Mouse (Mus musculus) thymus, postnatal 10 days (tissue): ENCODE results near the gene Mylk.

Experiments
- DNase-seq, 2 experiments: peaks; one replicate each; pipeline ENCODE4 v3.0.0; 2021; ENCODE audit warnings: low spot score in 2 of 2

Gene Mylk

GRCm38 (mm10) chr16:34985031-34985346 is 240.0 kb downstream of the Mylk start:
- DNase-seq = no peak

- no peak for DNase-seq
These were observed 241.3 kb downstream of the Mylk start for GRCm38 (mm10) chr16:34986211-34986825.

GRCm38 (mm10) chr16:34991365-34991764 is 246.4 kb downstream of the Mylk start:
- DNase-seq = no peak

GRCm38 (mm10) chr16:34992854-34993253 is 247.8 kb downstream of the Mylk start:
- DNase-seq = no peak

DNA sequence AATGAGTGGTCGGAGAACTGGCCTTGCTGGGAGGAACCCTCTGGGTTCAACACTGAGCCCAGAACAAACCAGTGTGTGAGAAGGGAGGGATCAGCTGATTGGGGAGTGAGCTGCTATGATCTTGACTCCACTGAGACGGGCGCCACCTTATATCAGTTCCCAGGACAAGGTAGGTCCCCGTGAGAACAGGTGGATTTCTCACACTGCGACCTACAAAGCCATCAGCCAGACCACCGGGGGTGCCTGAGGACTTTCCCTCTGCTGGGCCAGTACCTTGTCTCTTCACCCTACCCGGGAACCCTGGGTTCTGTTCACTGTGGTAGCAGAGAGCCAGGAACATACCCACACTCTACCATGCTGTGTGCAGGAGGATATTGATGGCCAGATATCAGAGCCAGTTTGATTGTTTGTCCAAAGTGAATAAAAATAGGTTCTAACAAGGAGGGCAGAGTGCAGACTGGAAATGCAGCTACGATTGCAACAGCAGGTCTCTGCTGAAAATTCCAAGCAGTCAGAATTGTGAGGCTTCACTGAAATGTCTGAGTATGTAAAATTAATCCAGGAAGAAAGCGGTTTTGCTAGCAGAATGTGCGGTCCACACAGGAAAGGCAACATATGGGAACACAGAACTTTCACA is 248.8 kb downstream of the Mylk start:
- DNase-seq = no peak

DNA sequence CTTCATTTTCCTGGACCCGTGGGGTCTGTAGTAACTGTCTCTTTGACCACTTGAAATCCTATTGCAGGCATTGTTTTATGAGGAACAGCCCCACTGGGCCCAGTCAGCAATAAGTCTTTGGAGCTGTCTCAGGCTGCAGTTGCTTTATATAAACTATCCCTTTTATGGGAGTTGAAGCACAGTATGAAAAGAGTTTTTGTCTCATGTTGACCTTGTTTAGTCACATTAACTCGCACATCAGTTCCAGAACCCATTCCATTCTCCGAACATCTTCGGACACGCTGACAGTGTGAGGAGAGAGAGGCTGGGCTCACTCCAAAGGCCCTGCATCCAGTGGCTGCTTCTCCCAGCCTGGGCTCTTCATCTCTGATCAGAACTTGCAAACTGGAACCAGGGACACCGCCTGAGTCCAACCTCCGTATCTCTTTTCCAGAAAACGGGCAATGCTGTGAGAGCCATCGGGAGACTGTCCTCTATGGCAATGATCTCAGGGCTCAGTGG is 249.7 kb downstream of the Mylk start:
- no peak for DNase-seq

DNA sequence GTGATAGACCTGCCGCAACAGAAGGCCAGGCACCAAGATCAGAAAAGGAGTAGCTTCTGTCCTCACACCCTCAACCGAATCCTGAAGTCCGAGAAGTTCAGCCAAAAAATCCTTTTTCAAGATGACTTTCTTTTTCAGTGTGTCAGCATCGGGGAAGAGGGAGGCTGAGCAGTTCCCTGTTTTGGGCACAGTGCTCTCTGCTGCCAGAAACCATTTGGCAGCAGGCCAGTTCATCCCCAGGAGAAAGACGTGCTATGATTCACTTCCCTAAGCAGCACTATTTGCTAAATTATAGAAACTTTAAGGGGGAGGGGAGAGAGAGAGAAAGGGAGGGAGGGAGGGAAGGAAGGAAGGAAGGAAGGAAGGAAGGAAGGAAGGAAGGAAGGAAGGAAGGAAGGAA is 251.1 kb downstream of the Mylk start:
- no peak for DNase-seq

DNA sequence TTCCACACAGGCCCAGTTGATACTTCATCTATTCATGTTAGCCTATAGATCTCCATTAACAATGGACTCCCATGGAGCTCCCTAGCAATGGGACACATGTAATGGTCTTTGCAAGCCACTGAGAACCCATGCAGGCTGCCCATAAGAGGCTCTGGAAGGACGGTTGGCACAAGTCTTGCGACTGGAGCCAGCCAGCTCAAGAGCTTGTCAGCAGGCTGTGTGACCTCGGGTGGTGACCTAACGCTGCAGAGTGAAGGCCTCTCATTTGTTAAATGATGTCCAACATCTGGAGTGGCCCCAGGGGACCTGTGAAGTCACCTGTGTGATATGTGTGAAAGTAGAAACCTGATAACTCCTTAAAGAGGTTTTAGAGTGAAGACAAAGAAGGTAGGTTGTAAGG is 252.0 kb downstream of the Mylk start:
- no peak for DNase-seq

GRCm38 (mm10) chr16:34997576-34997975 is 252.6 kb downstream of the Mylk start:
- no peak for DNase-seq

- no peak for DNase-seq
These were observed 254.0 kb downstream of the Mylk start for GRCm38 (mm10) chr16:34999016-34999415.

GRCm38 (mm10) chr16:34999986-35000385 is 255.0 kb downstream of the Mylk start:
- DNase-seq = no peak

GRCm38 (mm10) chr16:35000923-35001560 is 256.0 kb downstream of the Mylk start:
- DNase-seq = no peak

- no peak for DNase-seq
These were observed 259.3 kb downstream of the Mylk start for GRCm38 (mm10) chr16:35004356-35004755.

GRCm38 (mm10) chr16:35004756-35005155 is 259.7 kb downstream of the Mylk start:
- no peak for DNase-seq

DNA sequence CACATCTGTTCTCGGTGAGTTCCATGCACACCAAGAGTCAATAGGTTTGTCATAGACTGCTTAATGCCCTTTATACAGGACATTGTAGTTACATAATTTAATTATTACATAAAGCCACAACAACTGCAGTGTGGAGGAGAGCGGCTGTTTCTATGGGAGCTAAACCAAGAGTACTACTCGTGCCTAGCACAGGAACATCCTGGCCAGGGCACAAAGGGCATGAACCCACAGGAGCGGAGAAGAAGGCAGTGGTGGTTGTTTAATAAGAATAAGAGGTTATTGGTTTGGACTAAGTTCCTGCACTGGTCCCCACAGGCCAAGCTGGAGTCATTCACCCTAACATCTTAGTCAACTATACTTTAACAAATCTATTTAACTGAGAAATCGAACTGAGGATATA is 261.2 kb downstream of the Mylk start:
- DNase-seq = no peak

- DNase-seq = no peak
These were observed 262.4 kb downstream of the Mylk start for GRCm38 (mm10) chr16:35007361-35007760.

DNA sequence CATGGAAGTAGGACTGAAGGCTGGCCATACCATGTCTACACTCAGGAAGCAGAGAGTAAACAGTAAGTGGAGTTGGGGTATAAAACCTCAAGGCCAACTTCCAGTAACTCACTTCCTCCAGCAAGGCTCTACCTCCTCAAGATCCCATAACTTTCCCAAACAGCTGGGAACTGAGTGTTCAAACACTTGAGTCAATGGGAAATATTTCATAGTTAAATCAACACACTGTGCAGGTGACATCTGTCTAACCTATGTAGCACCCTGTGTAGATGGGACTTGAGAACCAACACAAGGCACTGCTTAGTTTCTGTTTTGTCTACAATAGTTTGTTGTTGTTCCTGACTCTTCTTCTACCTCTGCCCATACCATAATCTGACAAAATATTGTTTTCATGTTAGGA is 263.4 kb downstream of the Mylk start:
- DNase-seq = no peak

GRCm38 (mm10) chr16:35013501-35013900 is 268.5 kb downstream of the Mylk start:
- DNase-seq = no peak

GRCm38 (mm10) chr16:35016491-35016890 is 271.5 kb downstream of the Mylk start:
- DNase-seq = no peak

DNA sequence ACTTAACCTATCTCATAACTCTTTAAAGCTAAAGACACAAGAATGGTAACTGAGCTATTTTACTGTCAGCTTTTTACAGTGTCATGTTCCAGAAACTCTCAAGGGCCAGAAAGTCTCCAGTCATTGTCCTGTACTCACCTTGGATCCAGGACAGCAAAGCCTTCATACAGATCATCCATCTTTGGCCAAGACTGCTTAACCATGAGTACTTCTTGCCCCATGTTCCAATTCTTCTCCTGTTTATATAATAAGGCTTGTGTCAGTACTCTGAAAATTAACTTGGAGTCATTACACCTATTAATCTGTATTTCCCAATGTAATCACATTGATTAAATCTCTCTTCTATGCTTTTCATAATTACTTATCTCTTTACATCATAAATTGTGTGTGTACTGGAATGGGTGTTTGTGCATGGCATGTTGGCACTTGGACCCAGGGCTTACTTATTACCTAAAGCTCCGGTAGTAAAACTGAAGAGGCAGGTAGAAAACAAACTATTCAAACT is 273.5 kb downstream of the Mylk start:
- DNase-seq = no peak

DNA sequence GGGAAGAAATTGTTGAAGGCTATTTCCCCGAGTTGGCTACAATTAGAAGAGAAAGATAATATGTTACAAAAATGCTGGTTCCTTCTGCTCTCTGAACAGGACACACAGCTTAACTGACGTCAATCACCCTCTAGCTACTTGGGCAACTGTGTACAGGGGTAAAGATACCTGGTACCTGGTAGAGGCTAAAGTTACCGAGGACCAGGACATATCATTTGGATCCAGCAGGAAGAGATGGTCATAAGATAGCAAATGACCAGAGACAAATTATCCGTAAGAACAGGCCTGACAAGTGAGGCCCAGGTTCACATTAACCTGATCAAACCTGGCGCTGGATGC is 276.9 kb downstream of the Mylk start:
- no peak for DNase-seq

GRCm38 (mm10) chr16:35022242-35023137 is 277.5 kb downstream of the Mylk start, which contains the start of gene Hacd2:
Gene Hacd2 (plus strand): TSS chr16:35022428.
- DNase-seq = peak; percentile 87 to 91
